Mouse (Mus musculus) liver, postnatal 0 days (tissue): ENCODE data around the gene Tmem238l.

Experiments
- CTCF ChIP-seq: sonication (generic); IDR thresholded peaks from 2 replicates; pipeline ENCODE4 v1.5.1; 2016; ENCODE audit warnings: antibody characterized with exemption, low read depth
- EP300 ChIP-seq: IDR thresholded peaks from 2 replicates; pipeline ENCODE4 v1.6.1; 2016; ENCODE audit warnings: antibody characterized with exemption, low read depth, mild to moderate bottlenecking

- no peak for TF ChIP-seq CTCF
- no peak for TF ChIP-seq EP300
Observed at GRCm38 (mm10) chr11:66946521-66946920, 9.9 kb upstream of the Tmem238l start.
